In the genomic region with DNA sequence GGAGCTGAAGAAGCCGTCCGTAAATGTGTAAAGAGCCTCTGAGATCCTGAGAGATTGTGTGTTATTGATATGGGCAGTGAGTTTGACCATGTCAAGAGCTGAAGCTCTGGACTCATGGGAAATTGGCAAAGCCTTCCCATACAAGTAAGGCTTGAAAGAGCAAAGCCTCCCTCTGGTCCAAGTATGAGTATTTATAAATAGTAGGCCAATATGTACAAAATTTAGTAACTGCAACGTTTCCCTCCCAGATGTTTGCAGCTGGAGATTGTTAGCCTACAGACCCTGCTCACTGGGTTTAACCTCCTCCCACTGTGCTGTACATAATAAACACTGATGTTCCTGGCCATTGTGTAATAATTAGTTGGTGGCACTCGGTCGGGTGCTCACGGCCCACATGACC, we compare ENCODE assay signal across 22 mouse cellular contexts. TPM values are rescaled to one million over a fixed set of nuclear protein-coding genes. Genes with fewer than 3 reads are reported as not detected.
DNase-seq lines count a peak whose midpoint lies in the region; ATAC-seq lines count a peak whose summit lies in the region.
"Had no signal": no experiment of that assay in that cellular context is flagged by ENCODE, and none has a peak within 500 bp of the region (broad histone marks: within the 10 kb centered on the region; RNA-seq: fewer than 3 reads in every experiment).

No protein-coding gene starts in this region.

- no peak overlapping the region for H3K9ac ChIP-seq in intestine, embryonic 16.5 days (ENCODE audit: low read depth, low read length)
- no peak overlapping the region for H3K9ac ChIP-seq in lung, embryonic 16.5 days (ENCODE audit: low read length)
- H3K9ac ChIP-seq in stomach, embryonic 15.5 days, result no peak overlapping the region
- H3K9ac ChIP-seq: embryonic facial prominence, embryonic 13.5 days; forebrain, embryonic 12.5 days; heart, embryonic 12.5 days had no signal

- H3K36me3 ChIP-seq in intestine, embryonic 16.5 days (ENCODE audit: control insufficient read depth, insufficient read depth, low read length), result no peaks in the 10 kb centered on the region
- no peaks in the 10 kb centered on the region for H3K36me3 ChIP-seq in lung, embryonic 16.5 days (ENCODE audit: control insufficient read depth, insufficient read depth, low read length)
- H3K36me3 ChIP-seq in stomach, embryonic 15.5 days, result no peaks in the 10 kb centered on the region
- no peaks in the 10 kb centered on the region for H3K36me3 ChIP-seq in midbrain, embryonic 10.5 days
- H3K36me3 ChIP-seq: embryonic facial prominence, embryonic 13.5 days; forebrain, embryonic 12.5 days; heart, embryonic 12.5 days had no signal

- no peak overlapping the region for H3K27ac ChIP-seq in intestine, embryonic 16.5 days (ENCODE audit: low read length)
- peak overlapping the region; percentile 87 for H3K27ac ChIP-seq in lung, embryonic 16.5 days (ENCODE audit: low read length)
- H3K27ac ChIP-seq in stomach, embryonic 15.5 days, result peak overlapping the region; percentile 49; the same call in 1 of the 2 replicates
- H3K27ac ChIP-seq in midbrain, embryonic 10.5 days (replicated peaks), result no peak overlapping the region
- H3K27ac ChIP-seq: embryonic facial prominence, embryonic 13.5 days; forebrain, embryonic 12.5 days had no signal

- peak; percentile 46; the same call in 1 of the 2 replicates for ATAC-seq in intestine, embryonic 16.5 days
- ATAC-seq in lung, embryonic 16.5 days (ENCODE audit: low read depth), result peak; percentile 91
- ATAC-seq in stomach, embryonic 15.5 days (ENCODE audit: insufficient read depth, low FRiP score, low read depth), result peak; percentile 60; the same call in 1 of the 2 replicates
- ATAC-seq: forebrain, embryonic 16.5 days had no signal

- H3K4me3 ChIP-seq in intestine, embryonic 16.5 days (ENCODE audit: low read length), result no peak overlapping the region
- no peak overlapping the region for H3K4me3 ChIP-seq in lung, embryonic 16.5 days (ENCODE audit: low read length)
- no peak overlapping the region for H3K4me3 ChIP-seq in stomach, embryonic 15.5 days (replicated peaks)
- H3K4me3 ChIP-seq in midbrain, embryonic 10.5 days, result no peak overlapping the region
- H3K4me3 ChIP-seq: embryonic facial prominence, embryonic 13.5 days; forebrain, embryonic 12.5 days; heart, embryonic 12.5 days had no signal

- peak; percentile 24 for DNase-seq in lung, postnatal 25 days (ENCODE audit: low spot score)
- no peak for DNase-seq in adrenal gland, postnatal 10 days
- no peak for DNase-seq in layer of hippocampus, adult 11-12 months (ENCODE audit: low spot score)
- DNase-seq in heart, adult 9 months (ENCODE audit: low spot score in 2 of 2), result no peak
- no peak for DNase-seq in midbrain, embryonic 10.5 days (ENCODE audit: low spot score)
- DNase-seq: adrenal gland, adult 8-10 months; cerebellum, adult 11 months; cerebellum, adult 9-11 months; cerebellum, postnatal 36 days; gastrocnemius, postnatal 10 days; heart, adult 18-20 months had no signal

- no peak overlapping the region for H3K4me2 ChIP-seq in intestine, embryonic 16.5 days (ENCODE audit: low read depth, low read length)
- no peak overlapping the region for H3K4me2 ChIP-seq in lung, embryonic 16.5 days (ENCODE audit: low read depth, low read length)
- no peak overlapping the region for H3K4me2 ChIP-seq in stomach, embryonic 15.5 days
- H3K4me2 ChIP-seq: embryonic facial prominence, embryonic 13.5 days; forebrain, embryonic 12.5 days; heart, embryonic 12.5 days had no signal

- no peaks in the 10 kb centered on the region for H3K4me1 ChIP-seq in intestine, embryonic 16.5 days (ENCODE audit: control insufficient read depth, insufficient read depth, low read length)
- H3K4me1 ChIP-seq in lung, embryonic 16.5 days (replicated peaks; ENCODE audit: control insufficient read depth, insufficient read depth, low read length), result peaks cover 6% of the 10 kb centered on the region; the same call in 1 of the 2 replicates
- H3K4me1 ChIP-seq in stomach, embryonic 15.5 days, result no peaks in the 10 kb centered on the region
- no peaks in the 10 kb centered on the region for H3K4me1 ChIP-seq in midbrain, embryonic 10.5 days
- H3K4me1 ChIP-seq: forebrain, embryonic 12.5 days; heart, embryonic 12.5 days had no signal

- H3K9me3 ChIP-seq in intestine, embryonic 16.5 days (ENCODE audit: control insufficient read depth, low read length), result no peaks in the 10 kb centered on the region; the same call in 1 of the 2 replicates
- H3K9me3 ChIP-seq in lung, embryonic 16.5 days (ENCODE audit: control insufficient read depth, low read length), result no peaks in the 10 kb centered on the region
- H3K9me3 ChIP-seq in stomach, embryonic 15.5 days, result no peaks in the 10 kb centered on the region
- H3K9me3 ChIP-seq in midbrain, embryonic 10.5 days (replicated peaks), result no peaks in the 10 kb centered on the region
- H3K9me3 ChIP-seq: embryonic facial prominence, embryonic 13.5 days had no signal

- 66% methylated on average over 6 of the region's 6 CpGs for WGBS in intestine, embryonic 16.5 days
- WGBS in lung, embryonic 16.5 days, result 41% methylated on average over 6 of the region's 6 CpGs
- 53% methylated on average over 6 of the region's 6 CpGs for WGBS in stomach, embryonic 15.5 days
- 85% methylated on average over 6 of the region's 6 CpGs for WGBS in midbrain, embryonic 10.5 days

- no peaks in the 10 kb centered on the region for H3K27me3 ChIP-seq in intestine, embryonic 16.5 days (replicated peaks; ENCODE audit: control insufficient read depth, insufficient read depth, low read length)
- H3K27me3 ChIP-seq in lung, embryonic 16.5 days (ENCODE audit: control insufficient read depth, insufficient read depth, low read depth, low read length), result no peaks in the 10 kb centered on the region
- H3K27me3 ChIP-seq in stomach, embryonic 15.5 days (replicated peaks), result no peaks in the 10 kb centered on the region
- peaks cover under 1% of the 10 kb centered on the region; the same call in 1 of the 2 replicates for H3K27me3 ChIP-seq in midbrain, embryonic 10.5 days (ENCODE audit: low read depth, poor library complexity, severe bottlenecking)
- H3K27me3 ChIP-seq: embryonic facial prominence, embryonic 13.5 days; heart, embryonic 12.5 days had no signal

RNA-seq across cellular contexts. Expression of a gene that starts 24.5 kb away (rescaled TPM):
- polyA plus RNA-seq in intestine, embryonic 16.5 days (2015; fragmentation: Nextera tagmentation; extraction: Ambion mirVana), result not detected in 2 replicates
- not detected in 2 replicates for polyA plus RNA-seq in lung, embryonic 16.5 days (2015; fragmentation: Nextera tagmentation; extraction: Ambion mirVana)
- polyA plus RNA-seq in stomach, embryonic 15.5 days (2015; fragmentation: Nextera tagmentation; extraction: Ambion mirVana), result not detected in 2 replicates
- not detected for total RNA-seq in adrenal gland, postnatal 10 days (2021)
- polyA plus RNA-seq in midbrain, embryonic 10.5 days (2016; fragmentation: Nextera tagmentation; extraction: Ambion mirVana), result 0.19 TPM in 1 of 2 replicates, not detected in the other
- total RNA-seq: adrenal gland, adult 8-10 months; adrenal gland, postnatal 4 days; heart, adult 18-20 months; heart, postnatal 25 days had no signal
- polyA plus RNA-seq: embryonic facial prominence, embryonic 13.5 days; forebrain, embryonic 12.5 days; heart, embryonic 12.5 days; heart, embryonic 16.5 days; hindbrain, embryonic 11.5 days had no signal

Comparison
In these comparisons a context has a peak if more than half of its experiments do, and no peak if none do; other contexts are left out.
1. H3K27ac ChIP-seq: peak in lung, embryonic 16.5 days (single experiment) and stomach, embryonic 15.5 days (single experiment); none in intestine, embryonic 16.5 days (single experiment) and midbrain, embryonic 10.5 days (single experiment).
2. Peak in every context shown above with its lines, with median percentiles within 50 percentile points of each other: ATAC-seq.